Mouse (Mus musculus) layer of hippocampus, adult 9-10 months (tissue): ENCODE measurements around the gene Mapkap1.

ENCODE experiments used
- DNase-seq: peaks from one replicate; pipeline ENCODE4 v3.0.0; 2022; ENCODE audit warnings: low spot score

The Mapkap1 gene

DNA sequence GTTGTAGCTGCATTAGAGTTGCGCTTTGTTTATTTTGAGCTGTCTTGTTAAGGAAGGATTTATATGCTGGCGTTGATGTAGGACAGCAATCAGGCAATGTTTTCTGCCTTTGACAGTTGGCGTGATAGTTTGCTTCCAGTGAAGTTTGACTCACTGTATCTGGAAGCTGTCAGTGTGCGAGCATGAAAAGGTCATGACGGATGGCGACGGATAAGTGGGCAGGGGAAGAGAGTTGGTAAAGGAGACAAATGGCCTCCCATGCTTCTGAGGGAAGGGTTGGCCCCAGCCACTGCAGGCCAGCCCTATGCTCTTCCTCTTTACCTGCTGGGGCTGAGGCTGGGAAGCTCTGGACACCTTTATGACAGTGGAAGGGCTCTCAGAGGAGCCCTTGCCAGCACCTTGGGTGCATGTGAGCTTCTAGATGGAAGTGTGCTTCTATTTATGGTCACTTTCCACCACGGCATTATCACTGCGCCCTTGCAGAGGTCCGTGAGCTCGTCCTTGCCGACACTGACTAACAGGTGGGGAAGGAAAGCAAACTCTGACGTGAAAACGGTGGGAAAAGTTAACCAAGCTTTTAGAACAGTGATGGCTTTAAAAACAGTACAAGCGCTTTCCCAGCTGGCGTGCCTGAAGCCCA lies 185.3 kb downstream of the Mapkap1 start:
- DNase-seq, result no peak

DNA sequence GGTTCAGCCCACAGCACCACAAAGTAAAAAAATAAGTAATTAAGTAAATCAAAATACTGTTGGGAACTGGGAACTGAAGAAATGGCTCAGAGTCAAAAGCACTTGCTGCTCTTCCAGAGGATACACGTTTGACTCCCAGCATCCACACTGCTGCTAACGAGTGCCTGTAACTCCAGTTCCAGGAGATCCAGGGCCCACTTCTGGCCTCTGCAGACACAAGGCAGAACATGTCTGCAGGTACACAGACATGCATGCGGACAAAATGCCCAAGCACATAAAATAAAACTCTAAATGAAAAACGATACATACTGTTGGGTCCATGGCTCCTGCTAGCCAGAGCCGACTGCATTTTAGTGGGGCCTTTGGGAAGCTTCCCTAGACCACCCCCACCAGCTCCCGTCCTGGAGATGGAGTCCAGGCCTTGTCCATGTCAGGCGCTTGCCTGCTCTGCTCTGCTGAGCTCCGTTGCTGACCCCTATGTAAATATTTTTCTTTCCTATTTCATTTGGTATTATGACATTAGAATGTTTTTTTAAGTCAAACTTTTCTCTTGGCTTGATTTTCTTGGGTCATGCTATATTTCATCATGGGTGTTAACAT lies 185.9 kb downstream of the Mapkap1 start:
- DNase-seq, result no peak

DNA sequence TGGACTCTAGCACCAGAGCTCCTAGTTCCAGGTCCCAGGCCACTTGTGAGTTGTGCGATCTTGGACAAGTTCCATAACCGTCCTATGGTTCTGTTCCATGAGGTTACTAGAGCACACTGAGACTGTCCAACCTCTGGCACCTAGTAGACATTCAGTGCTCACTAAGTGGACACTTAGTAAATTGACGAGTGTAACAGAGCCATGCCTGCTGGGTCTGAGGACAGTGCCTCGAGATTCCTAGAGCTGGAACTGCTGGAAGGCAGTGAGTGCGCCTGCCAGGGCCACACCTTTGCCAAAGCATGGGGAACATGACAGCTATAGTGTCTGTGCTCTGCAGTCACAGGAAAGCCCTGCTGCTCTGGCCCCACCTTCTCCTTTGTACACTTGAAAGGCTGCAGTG lies 187.4 kb downstream of the Mapkap1 start:
- no peak for DNase-seq

GRCm38 (mm10) chr2:34599606-34600255 lies 193.2 kb downstream of the Mapkap1 start:
- DNase-seq, result no peak

GRCm38 (mm10) chr2:34600734-34601133 lies 194.2 kb downstream of the Mapkap1 start:
- no peak for DNase-seq

- DNase-seq, result no peak
Measured at GRCm38 (mm10) chr2:34602111-34602541, 195.6 kb downstream of the Mapkap1 start.

DNA sequence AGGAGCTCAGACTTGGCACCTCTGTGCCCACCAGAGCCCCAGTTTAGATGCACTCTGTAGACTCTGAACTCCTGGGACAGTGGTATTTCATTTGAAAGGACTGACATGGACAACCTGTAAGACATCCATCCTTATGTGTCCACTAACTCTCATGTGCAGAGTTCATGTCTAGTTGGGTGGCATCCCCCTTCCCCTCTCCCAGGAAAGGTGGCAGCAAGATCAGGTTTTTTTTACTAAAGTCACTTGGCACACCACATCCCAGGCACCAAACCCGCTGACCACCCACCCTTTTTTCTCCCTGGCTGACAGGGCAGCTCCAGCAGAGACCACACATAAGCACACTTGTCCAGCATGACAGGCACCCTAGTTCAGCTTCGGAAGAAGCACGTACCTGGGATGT lies 196.3 kb downstream of the Mapkap1 start:
- no peak for DNase-seq

DNA sequence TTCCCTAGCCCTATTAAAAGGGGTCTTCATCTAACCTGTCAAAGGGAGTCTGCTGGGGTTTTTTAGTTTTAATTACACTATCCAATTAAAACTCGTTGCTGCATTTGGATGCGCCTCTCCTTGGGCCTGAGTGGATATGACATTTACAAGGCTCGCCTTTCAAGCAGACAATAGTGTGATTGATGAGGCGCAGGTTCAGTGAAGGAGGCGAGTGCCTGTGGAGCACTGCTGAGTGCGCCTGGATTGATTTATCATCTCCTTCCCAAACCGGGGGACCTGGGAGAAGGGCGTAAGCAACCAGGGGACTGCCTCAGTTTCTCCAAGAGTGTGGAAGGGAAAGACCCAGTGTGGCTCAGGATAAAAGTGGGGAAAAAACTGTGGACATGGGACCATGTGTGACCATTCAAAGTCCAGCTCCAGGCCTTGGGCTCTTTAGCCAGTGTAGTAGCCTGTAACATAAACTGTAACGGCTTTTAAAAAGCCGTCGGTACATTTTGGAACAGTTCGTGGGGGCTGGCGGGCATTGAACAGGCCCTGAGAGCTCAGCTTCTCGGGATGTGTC lies 197.2 kb downstream of the Mapkap1 start:
- no peak for DNase-seq

GRCm38 (mm10) chr2:34605040-34605439 lies 198.5 kb downstream of the Mapkap1 start:
- DNase-seq, result no peak

DNA sequence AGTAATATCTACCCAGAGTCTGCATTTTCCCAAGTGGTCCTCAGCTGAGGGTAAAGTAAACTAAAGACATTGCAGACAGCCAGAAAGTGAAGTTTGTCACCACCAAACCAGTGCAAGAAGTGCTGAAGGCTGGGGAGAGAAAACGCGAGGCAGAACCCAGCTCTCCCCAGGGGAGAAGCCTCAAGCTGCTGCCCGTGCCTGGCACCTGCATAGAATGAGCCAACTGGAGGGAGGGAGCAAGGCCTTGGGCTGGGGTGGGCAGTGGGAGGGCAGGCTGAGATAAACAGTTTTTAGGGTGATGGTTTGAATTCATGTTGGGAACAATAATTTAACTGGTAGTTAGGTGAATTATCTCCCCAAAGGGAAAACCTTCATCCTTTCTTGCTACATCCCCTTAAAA lies 202.3 kb downstream of the Mapkap1 start:
- DNase-seq, result no peak

DNA sequence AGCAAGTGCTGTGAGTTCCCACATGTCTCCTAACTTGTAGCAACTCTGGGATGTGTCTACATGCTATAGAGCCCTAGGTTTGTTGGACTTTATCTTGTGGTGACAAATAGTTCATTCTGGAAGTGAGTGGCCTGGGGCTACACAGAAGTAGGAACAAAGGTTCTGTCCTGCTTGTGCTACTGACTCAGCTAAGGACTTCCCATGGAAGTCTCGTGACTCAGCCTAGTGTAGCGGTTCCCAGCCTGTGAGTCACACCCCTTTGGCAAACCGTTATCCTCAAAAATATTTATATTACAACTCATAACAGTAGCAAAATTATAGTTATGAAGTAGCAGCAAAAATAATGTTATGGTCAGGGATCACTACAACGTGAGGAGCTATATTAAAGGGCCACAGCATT lies 202.9 kb downstream of the Mapkap1 start:
- no peak for DNase-seq

DNA sequence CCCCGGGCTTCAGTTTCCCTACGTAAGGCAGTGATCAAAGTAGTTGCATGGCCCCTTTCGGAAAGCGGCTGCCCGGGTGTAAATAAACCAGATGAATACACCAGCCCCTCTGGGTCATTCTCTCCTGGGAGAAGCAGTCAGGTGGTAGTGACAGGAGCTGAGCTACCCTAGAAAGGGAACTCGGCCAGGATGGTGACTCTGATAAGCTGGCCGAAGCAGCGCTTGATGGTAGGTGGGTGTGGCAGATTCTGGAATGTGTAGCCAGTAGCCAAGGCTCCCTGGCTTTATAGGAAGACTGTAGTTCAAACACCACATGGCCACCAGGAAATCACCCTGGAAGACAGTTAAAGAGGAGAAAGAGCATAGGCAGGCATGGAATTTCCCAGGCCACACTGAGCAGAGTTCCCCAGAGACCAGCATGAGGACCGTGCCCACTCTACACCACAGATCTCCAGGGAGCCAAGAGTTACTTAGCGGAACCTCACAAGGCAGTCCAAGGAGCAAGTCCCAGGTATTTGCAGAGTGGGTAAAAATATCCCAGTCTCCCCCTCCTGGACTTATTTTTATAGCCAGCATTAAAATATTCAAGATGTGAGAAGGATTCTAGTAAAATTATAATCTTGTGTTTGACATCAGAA lies 214.3 kb downstream of the Mapkap1 start:
- no peak for DNase-seq

- DNase-seq, result no peak
Measured at GRCm38 (mm10) chr2:34621485-34621884, 214.9 kb downstream of the Mapkap1 start.

DNA sequence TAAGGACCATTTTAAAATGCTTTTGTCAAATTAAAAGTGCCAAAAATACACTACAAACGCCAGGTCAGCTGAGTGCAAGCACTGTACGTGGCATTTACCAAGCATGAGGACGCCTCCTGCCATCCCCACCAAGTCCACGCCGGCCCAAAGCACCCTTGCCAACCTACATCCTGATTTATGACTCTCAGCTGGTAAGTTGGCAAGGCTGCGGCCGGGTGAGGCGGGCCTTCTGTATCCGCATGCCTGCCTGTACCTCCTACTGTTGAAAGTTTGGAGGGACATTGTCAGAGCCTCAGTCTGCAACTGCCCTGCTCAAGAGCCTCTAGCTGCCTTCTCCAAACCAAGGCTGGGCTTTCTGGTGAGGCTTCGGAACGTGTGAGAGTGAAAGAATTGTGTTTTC lies 215.9 kb downstream of the Mapkap1 start:
- no peak for DNase-seq

GRCm38 (mm10) chr2:34623181-34623580 lies 216.6 kb downstream of the Mapkap1 start:
- DNase-seq, result no peak

GRCm38 (mm10) chr2:34624076-34624475 lies 217.5 kb downstream of the Mapkap1 start:
- no peak for DNase-seq

DNA sequence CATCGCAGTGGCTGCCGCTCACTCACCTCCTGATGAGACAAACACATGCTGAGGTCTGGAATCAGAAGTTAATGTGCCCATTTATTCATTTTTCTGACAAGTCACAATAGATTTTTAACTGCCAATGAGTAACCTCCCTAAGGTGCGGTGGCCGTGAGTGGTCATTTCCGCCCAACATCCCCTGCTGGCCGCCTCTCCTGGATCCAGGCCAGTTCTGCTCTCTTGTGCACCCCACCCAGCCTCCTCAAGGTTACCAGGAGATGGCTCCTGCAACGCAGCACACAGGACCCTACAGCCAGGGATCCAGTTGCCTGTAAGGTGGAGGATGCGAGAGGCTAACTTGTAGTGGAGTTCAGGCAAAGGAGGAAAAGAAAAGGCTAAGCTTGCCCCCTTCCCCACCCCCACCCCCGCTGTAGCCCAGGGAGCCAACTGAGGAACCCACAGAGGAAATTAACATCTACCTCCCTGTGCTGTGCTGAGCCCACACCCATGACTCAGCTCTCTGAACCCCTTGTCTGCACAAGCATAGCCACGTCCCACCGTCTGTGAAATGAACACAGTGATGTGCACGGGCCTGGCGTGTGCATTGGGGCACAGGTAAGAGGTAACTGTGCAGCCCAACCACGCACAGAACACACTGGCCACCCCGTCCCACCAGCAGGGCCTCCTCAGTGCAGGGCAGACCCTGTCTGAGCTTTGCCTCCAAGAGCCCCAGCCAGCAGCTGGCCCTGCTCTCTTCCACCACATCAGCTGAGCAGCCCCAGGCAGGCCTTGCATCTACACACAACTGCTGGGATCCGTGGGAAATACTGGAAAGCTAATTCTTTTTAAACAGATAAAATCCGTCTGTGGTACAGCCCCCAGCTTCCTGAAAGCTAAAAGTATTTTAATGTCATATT lies 221.0 kb downstream of the Mapkap1 start:
- no peak for DNase-seq

- DNase-seq, result no peak
Measured at GRCm38 (mm10) chr2:34628903-34629540, 222.5 kb downstream of the Mapkap1 start.

DNA sequence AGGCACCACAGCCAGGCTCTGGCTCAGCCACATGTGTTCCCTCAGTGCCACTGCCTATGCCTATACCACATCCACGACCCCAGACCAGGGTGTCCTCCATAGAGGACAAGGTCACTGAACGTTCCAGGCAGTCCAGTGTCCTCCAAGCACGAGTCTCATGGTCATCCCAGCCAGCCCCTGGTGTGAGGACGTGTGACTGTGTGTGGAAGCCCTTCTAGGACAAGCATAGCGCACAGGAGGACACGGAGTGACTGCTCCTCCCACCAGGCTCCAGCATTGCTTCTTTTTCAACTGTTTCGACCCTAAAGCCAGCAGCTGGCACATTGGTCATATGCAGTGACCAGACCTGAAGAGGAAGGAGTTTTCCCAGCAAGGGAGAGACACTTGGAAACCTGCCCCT lies 223.2 kb downstream of the Mapkap1 start:
- no peak for DNase-seq

- DNase-seq, result no peak
Measured at GRCm38 (mm10) chr2:34630445-34630844, 223.9 kb downstream of the Mapkap1 start.

GRCm38 (mm10) chr2:34632051-34632450 lies 225.5 kb downstream of the Mapkap1 start:
- DNase-seq, result no peak
